Mouse (Mus musculus) monocyte, adult 5-6 weeks (primary cell): Measurements from ENCODE around the gene Tmprss7. TPM values are rescaled to one million over a fixed set of nuclear protein-coding genes. Genes with fewer than 3 reads are reported as not detected.

Source experiments
- ATAC-seq: fragments of 153-309, 156-312 bp; replicated peaks from 2 replicates; pipeline ENCODE4 v1.8.0; 2017; ENCODE audit warnings: mild to moderate bottlenecking; ENCODE audit not compliant: low TSS enrichment, insufficient number of reproducible peaks, severe bottlenecking, poor library complexity, low FRiP score
- total RNA-seq: library from RNA; stranded (forward); fragments of 200-1000, 200-491, 200-594 nt; gene quantifications from 3 replicates; pipeline ENCODE4 v1.2.3, GENCODE M21; 2017

Gene Tmprss7
- total RNA-seq, 1 experiment from 2014 or later: not detected

DNA sequence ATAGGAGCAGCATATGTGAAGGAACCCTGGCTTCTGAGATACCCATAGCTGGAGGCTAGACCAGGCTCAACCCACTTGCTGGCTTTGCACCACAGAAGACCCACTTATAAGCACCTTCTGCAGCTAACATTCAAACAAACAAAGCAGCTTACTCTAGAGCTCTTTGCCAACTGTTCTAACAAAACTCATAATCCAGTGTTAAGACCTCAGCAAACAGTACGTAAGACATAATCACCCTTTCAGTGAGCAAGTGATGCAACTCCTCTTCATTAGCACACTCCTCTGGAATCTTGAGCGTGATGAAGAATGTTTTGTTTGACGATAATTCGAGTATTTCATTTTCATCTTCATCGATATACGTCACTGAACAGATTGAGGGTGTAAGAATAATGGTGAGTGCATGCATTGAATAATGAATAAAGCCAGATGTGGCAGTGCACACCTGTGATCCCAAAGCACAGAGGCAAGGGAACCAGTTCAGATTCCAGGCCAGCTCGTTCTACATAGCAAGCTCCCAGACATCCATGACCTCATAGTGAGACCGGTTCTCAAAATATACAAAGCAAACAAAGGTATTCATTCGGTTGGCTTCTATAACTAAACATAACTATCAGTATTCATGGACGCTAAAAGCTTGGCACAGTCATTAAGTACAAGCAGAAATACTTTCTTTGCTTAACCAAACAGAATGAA is 53.2 kb downstream of the Tmprss7 start:
- ATAC-seq: no peak

DNA sequence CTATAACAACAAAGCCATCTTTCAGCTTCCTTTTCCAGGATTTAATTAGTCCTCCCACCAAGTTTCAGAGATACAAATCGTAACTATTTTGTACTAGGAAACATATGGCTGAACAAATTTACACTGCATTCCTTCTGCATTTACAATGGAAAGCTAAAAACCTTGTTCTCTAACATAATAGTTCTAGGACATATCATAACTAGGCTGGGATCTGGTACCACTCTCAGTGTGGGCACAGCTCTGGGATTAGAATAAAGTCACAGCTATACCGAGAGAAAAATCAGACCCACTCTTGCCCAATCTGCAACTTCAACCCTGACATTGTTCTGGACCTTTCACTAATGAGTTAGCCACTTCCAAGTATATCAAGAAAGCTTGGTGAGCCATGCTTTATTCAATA is 57.6 kb downstream of the Tmprss7 start:
- ATAC-seq: no peak

DNA sequence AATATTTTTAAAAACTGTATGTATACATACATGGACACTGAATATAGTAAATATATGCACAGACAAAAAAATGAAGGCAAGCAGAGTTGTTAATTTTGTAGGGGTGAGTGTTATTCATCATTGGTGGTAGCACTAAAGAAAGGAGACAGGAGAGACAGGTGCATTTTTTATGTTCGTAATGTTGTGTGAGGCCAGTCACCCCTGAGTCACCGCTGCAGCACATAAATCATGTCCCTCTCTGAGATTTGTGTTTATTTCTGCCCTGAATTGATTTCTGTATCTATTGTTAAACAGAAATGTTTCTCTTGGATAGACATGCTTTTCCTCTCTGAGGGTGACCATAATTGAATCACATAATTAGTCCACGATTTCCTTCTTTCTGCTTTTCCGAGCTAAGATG is 61.0 kb downstream of the Tmprss7 start:
- ATAC-seq: no peak

DNA sequence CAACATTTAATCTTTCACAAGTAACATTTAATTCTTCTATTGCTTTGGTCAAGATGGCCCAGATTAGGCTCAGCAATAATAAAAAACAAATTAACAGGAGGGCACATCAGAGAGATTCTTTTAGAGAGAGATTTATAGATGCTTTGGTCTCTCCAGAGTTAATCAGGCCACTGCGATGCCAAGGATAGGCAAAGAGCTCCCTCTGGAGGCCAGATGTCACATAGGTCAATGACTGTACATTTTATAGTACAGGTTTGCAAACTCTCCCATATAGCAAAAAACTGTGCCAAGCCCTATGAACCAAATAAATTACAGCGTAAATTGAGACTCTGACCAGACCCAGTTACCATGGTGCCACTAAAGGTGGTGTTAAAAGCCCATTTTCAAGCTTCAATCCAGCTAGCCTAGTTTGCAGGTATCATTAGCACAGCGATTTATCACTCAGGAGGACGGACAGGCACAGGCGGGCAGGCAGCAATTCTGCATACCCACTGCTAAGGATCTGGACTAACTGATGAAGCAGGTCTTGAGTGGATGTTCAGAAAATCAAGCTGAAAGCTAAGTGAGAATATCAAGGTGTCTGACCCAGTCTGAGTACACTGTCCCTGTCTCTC is 63.0 kb downstream of the Tmprss7 start:
- 0 out of 2 replicates have a peak, but pooled peaks have one; percentile 70 for ATAC-seq

DNA sequence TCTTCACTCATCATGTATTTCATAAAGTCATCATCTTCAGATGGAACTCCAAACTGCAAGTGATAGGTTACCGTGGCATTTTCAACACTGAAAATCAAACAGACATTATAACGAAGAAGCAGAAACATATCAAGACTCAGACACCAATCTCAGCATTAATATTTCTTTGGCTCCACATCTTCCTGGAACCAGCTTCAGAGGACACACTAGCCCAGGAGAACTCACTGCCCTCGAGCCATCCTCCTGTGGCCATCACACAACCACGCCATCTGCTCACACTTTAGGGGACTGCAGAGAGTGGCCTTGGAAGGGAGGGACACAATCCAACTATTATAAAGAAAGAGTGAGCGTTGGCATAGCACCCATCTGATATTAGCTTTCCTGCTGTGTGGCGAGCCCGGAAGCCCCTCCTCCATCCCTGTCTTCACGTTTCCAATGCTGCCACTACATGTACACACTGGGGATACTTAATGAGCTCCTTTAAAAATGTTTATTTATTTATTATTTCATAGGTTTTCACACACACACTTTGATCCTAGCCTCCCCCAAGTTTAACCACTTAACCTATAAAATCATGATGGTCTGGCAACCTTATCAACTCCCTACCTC is 63.9 kb downstream of the Tmprss7 start:
- no peak for ATAC-seq

- ATAC-seq: no peak
These were observed 68.1 kb downstream of the Tmprss7 start for GRCm38 (mm10) chr16:45625342-45625741.

- no peak for ATAC-seq
These were observed 68.7 kb downstream of the Tmprss7 start for GRCm38 (mm10) chr16:45624791-45625190.

DNA sequence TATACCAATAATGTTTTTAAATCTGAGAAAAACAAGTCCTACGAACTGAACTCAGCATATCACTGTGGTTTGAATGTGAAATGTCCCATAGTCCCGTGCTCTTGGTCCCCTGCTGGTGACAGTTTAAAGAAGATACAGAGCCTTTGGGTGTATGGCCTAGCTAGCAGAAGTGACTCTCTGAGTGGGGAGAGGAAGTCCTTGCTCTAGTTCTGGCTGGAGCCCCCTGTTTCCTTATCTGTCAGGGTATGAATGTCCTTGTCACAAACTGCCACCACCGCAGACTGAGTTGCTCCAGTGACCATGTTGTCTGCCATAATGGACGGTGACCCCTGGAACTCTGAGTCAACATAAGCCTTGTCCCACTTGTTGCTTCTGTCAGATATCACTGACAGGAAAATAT is 70.2 kb downstream of the Tmprss7 start:
- ATAC-seq: no peak

DNA sequence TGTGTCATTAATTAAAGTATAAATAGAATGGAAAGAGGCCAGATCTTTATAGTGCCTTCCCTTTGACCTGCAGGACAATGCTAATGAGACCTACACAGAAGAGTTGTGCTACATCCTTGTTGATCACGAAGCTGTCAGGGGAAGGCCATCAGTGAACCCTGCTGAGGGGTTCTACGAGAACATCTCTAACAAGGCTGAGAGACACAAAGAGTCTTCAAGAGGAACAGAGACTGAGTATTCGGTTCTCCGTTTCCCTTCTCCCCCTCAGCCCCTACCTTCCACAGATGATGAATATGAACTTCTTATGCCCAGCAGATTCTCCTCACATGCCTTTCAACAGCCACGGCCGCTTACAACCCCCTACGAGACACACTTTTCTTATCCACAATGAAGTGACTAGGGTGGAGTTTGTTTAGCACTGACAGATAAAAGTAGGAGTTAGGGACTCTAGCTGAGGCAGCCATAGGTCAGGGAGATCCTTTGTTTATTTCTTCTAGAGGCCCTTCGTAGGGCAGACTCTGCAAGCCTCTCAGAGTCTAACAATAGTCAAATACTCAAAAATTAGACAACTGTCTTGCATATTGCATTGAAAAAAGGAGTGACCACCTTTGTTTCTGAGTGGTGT is 73.6 kb downstream of the Tmprss7 start:
- no peak for ATAC-seq

DNA sequence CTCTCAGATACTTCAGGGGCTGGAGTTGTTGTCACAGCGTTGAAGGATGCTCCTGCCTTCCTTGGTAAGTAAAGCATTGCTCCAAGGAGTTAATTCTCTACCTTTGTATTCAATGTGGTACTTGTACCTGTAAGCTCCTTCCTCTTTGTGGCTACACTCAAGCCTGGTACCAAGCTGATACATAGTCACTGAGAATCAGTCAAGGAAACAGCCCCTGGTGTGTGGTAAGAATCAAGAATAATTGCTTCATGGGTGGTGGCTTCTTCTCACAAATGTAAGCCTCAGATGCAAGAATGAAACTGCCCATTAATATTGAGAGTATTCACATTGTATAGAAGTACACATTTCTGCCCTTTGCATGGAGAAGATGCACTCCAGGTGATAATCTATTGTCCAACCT is 77.5 kb downstream of the Tmprss7 start:
- no peak for ATAC-seq

DNA sequence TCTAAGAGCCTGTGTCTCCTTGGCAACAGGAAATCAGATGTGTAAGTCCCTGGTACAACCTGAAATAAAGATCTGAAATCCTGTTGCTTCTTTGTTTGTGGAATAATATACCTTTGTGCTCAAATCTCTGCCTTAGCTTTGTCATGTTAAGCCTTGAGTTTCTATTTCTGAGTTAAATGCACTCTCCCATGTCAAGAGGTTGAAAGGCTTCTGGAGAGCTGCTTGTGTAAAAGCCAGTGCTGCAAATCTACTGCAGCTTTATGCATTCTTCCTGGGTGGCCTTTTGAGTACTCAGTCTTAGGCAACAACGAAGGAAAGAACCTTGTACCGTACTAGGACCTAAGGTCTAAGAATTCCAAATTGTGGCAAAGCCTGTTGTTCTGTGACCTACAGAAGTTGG is 80.2 kb downstream of the Tmprss7 start:
- ATAC-seq: no peak

DNA sequence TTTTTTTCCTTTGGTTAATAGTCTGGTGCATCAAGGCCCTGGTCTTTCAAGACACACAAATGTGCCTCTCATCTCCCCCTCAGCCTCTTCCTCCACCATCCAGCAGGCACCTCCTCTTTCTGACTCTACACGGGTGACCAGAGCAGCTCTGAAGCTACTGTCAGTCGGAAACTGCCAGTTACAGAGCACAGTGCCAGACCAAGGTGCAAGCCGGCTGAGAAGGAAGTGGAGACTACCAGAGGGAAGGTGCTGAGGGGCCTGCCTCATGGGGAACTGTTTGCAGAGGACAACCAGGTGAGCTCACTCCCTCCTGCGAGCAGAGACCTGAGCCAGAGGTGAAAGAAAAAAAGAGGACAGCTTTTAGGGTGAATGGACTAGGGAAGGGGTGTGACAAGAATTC is 83.2 kb downstream of the Tmprss7 start, which contains the start of gene Gcsam:
Gcsam (plus strand) TSS at position 114 of the 400 bp plus-strand sequence.
- ATAC-seq: no peak

- no peak for ATAC-seq
These were observed 84.2 kb downstream of the Tmprss7 start for GRCm38 (mm10) chr16:45609300-45609699.

DNA sequence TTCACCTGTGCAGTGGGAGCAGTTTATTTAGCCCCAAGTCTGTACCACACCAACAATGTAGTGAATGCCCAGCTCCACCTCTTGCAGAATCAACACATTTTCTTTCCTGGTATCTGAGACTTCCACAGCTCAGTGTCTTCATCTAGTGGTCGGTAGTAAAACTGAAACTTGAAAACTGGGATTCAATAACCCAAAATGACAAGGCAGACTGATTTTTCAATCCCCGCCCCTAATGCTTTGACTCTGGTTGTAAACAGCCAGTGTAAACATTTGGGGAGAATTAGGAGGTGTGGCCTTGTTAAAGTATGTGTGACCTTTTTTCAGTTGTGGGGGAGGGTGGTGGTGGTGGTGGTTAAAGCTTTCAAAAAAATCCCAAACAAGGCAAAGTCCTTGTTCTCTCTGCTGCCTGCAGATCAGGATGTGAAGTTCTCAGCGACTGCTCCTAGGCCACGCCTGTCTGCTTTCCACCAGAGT is 84.9 kb downstream of the Tmprss7 start:
- no peak for ATAC-seq

Other genes starting within 250 kb of the Tmprss7 start
- gene Gm609, start 200.7 kb downstream of the Tmprss7 start, total RNA-seq: not detected in 3 replicates
- gene Gm17783, start 161.6 kb downstream of the Tmprss7 start, total RNA-seq: not detected in 3 replicates
- not detected in 3 replicates for gene Slc9c1, start 158.3 kb downstream of the Tmprss7 start, total RNA-seq
- 0.58 TPM in 1 of 3 replicates, not detected in the others for gene Gcsam, start 83.3 kb downstream of the Tmprss7 start, total RNA-seq
- gene BC016579, start 39.6 kb downstream of the Tmprss7 start, total RNA-seq: not detected in 3 replicates
- not detected in 3 replicates for gene Tagln3, start 30.9 kb upstream of the Tmprss7 start, total RNA-seq
- 19.0 to 34.7 TPM (median 24.2 TPM) in 3 replicates for gene Abhd10, start 49.3 kb upstream of the Tmprss7 start, total RNA-seq